Comparison of ENCODE assay signal across 12 mouse cellular contexts in the genomic region with DNA sequence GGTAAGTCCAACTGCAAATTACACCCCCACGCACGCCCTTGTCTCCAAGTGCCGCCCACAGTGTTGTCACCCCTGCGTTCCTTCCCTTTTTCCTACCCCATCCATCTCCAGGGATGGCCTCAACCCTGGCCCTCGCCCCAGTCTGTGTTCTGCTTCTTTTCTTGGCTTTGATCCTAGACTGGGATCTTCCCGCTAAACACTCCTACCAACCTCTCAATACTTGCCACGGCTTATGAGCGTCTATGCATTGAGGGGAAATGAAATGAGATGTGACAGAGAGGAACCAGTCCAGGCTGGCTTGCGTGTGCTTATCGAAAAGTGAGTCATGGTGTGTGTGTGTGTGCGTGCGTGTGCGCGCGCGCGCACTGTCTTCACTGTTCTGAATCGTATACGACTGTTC.
DNase-seq lines count a peak whose midpoint lies in the region; ATAC-seq and TF ChIP-seq lines count a peak whose summit lies in the region.
"Had no signal": no experiment of that assay in that cellular context is flagged by ENCODE, and none has a peak within 500 bp of the region (broad histone marks: within the 10 kb centered on the region; RNA-seq: fewer than 3 reads in every experiment).

No protein-coding gene starts in this region.

- no peak overlapping the region for H3K9ac ChIP-seq in kidney, embryonic 14.5 days (ENCODE audit: low read depth, low read length)
- no peak overlapping the region for H3K9ac ChIP-seq in lung, embryonic 15.5 days
- H3K9ac ChIP-seq: embryonic facial prominence, embryonic 13.5 days; hindbrain, embryonic 15.5 days; liver, embryonic 13.5 days had no signal

- no peak overlapping the region for H3K4me2 ChIP-seq in kidney, embryonic 14.5 days (replicated peaks; ENCODE audit: low read depth, low read length)
- H3K4me2 ChIP-seq in lung, embryonic 15.5 days, result peak overlapping the region; percentile 21; the same call in 1 of the 2 replicates
- H3K4me2 ChIP-seq: embryonic facial prominence, embryonic 13.5 days; hindbrain, embryonic 15.5 days; liver, embryonic 13.5 days had no signal

- H3K4me3 ChIP-seq in cerebellum, adult 2 months (replicated peaks; ENCODE audit: insufficient read depth, low read depth, low read length), result peak overlapping the region; percentile 5
- H3K4me3 ChIP-seq in kidney, embryonic 14.5 days (ENCODE audit: low read length), result no peak overlapping the region
- H3K4me3 ChIP-seq in lung, embryonic 15.5 days, result no peak overlapping the region
- H3K4me3 ChIP-seq: embryonic facial prominence, embryonic 13.5 days; hindbrain, embryonic 15.5 days; liver, embryonic 13.5 days had no signal

- TF ChIP-seq CTCF in cerebellum, adult 2 months (IDR thresholded peaks at IDR 0.05; ENCODE audit: borderline replicate concordance, insufficient read depth, low read depth, low read length), result no peak

- H3K9me3 ChIP-seq in kidney, embryonic 14.5 days (ENCODE audit: control insufficient read depth, low read length), result no peaks in the 10 kb centered on the region
- no peaks in the 10 kb centered on the region for H3K9me3 ChIP-seq in lung, embryonic 15.5 days
- H3K9me3 ChIP-seq: embryonic facial prominence, embryonic 13.5 days; hindbrain, embryonic 15.5 days; liver, embryonic 13.5 days had no signal

- H3K27ac ChIP-seq in cerebellum, adult 2 months (ENCODE audit: insufficient read depth, low read length), result no peak overlapping the region
- H3K27ac ChIP-seq in kidney, embryonic 14.5 days (ENCODE audit: low read depth, low read length), result no peak overlapping the region
- peak overlapping the region; percentile 45 for H3K27ac ChIP-seq in lung, embryonic 15.5 days
- H3K27ac ChIP-seq: embryonic facial prominence, embryonic 13.5 days; hindbrain, embryonic 15.5 days; liver, embryonic 13.5 days had no signal

- no peaks in the 10 kb centered on the region for H3K27me3 ChIP-seq in cerebellum, adult 2 months (ENCODE audit: control insufficient read depth, insufficient read depth, low read length)
- no peaks in the 10 kb centered on the region for H3K27me3 ChIP-seq in kidney, embryonic 14.5 days (ENCODE audit: control insufficient read depth, insufficient read depth, low read length)
- H3K27me3 ChIP-seq in lung, embryonic 15.5 days, result no peaks in the 10 kb centered on the region
- H3K27me3 ChIP-seq: embryonic facial prominence, embryonic 13.5 days; hindbrain, embryonic 15.5 days; liver, embryonic 13.5 days had no signal

- 24% methylated on average over 19 of the region's 19 CpGs for WGBS in cerebellum, adult 2 months
- 79% methylated on average over 19 of the region's 19 CpGs for WGBS in kidney, embryonic 14.5 days
- WGBS in lung, embryonic 15.5 days, result 46% methylated on average over 19 of the region's 19 CpGs

- peak in 1 of 2 experiments; percentile 5 for DNase-seq in cerebellum, adult 2 months
- DNase-seq in cerebellum, adult 11-12 months, result no peak
- DNase-seq in kidney, adult 9 months, result no peak
- peak; percentile 67 for DNase-seq in Muller cell, postnatal 12 days (ENCODE audit: inconsistent ontology term)
- DNase-seq in B cell, adult 2 months, result no peak
- DNase-seq: liver, embryonic 13.5 days; thymus, postnatal 14 days had no signal

- TF ChIP-seq POLR2A in cerebellum, adult 2 months (IDR thresholded peaks at IDR 0.05; ENCODE audit: borderline replicate concordance, insufficient read depth, low read length), result no peak

- H3K4me1 ChIP-seq in cerebellum, adult 2 months (ENCODE audit: control insufficient read depth, insufficient read depth, low read length), result 0 out of 2 replicates have a peak, but pooled peaks cover 3% of the 10 kb centered on the region
- 0 out of 2 replicates have a peak, but pooled peaks cover 3% of the 10 kb centered on the region for H3K4me1 ChIP-seq in kidney, embryonic 14.5 days (ENCODE audit: control insufficient read depth, insufficient read depth, low read length)
- H3K4me1 ChIP-seq in lung, embryonic 15.5 days, result peaks cover 31% of the 10 kb centered on the region
- H3K4me1 ChIP-seq: hindbrain, embryonic 15.5 days; liver, embryonic 13.5 days had no signal

- no peaks in the 10 kb centered on the region for H3K36me3 ChIP-seq in kidney, embryonic 14.5 days (ENCODE audit: control insufficient read depth, insufficient read depth, low read length)
- no peaks in the 10 kb centered on the region for H3K36me3 ChIP-seq in lung, embryonic 15.5 days
- H3K36me3 ChIP-seq: embryonic facial prominence, embryonic 13.5 days; hindbrain, embryonic 15.5 days; liver, embryonic 13.5 days had no signal

- ATAC-seq in kidney, embryonic 14.5 days (ENCODE audit: low FRiP score, low TSS enrichment), result peak; percentile 39; the same call in 1 of the 2 replicates
- ATAC-seq in lung, embryonic 15.5 days (ENCODE audit: borderline replicate concordance, extremely low read depth, low FRiP score, low TSS enrichment), result peak; percentile 90
- ATAC-seq in megakaryocyte progenitor cell, adult 5-6 weeks (replicated peaks; ENCODE audit: poor library complexity), result no peak
